Mouse (Mus musculus) right cerebral cortex, adult 2 months (tissue): ENCODE measurements around the gene Pdia4.
A peak's percentile ranks its signal among the peaks of the same experiment; 100 is the strongest.
"Not testable (repeated sequence)": the region's sequence is repeated elsewhere in the genome, so short reads cannot be mapped to it uniquely, and the experiment has no call there.

Experiments
- DNase-seq, 2 experiments: peaks; one replicate each; pipeline ENCODE4 v3.0.0; 2021 to 2022; ENCODE audit warnings: low spot score in 2 of 2

The Pdia4 gene

DNA sequence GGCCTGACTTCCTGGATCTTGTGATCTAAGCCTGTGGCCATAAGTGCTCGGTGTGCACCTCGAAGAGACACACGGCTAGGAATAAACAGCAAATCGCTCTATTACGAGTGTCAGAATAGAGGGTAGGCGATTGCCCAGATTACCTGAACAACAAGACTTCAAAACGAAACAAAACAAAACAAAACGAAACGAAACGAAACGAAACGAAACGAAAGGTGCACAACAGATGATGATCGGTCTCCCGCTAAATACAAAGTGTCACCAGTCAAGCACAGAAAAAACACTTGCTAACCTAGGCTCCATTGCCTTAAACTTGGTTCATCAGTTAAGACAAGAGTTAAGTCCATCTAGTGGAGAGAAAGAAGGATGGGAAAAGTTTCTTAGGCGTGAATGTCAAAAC, 53.8 kb downstream of the Pdia4 start:
- DNase-seq, result peak in 1 of 2 experiments; percentile 1

DNA sequence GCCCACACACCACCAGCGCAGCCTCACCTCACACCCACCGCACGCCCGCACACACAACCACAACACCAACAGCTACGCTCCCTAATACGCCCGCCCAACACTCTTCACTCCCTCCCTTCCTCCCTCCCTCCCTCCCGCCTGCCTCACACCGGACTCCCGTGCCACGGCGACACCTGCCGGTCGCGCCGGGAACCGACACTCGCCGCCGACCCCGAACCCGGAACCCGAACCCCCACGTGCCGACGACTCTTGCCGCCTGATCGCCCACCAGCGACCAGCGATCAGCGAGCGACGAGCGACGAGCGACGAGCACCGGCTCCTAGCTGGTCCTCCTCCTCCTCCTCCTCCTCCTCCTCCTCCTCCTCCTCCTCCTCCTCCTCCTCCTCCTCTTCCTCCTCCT, 55.4 kb downstream of the Pdia4 start:
- peak; percentile 75 to 86 for DNase-seq

DNA sequence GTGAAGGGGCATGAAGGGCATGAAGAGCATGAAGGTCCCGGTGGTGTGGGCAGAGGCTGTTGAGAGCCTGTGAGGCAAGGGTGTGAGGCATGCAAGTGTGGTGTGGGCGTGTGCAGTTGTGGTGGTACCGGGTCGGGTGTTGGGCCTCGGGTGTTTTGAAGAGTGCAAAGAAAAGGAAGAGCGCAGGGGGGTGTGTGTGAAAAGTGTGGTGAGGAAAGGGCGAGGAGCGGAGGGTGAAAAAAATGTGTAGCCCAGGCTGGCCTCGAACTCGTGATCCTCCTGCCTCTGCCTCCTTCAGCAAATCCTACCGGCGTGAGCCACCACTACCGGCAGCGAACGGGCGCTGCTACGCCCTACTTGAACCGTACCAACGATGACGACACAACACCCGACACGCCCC, 55.8 kb downstream of the Pdia4 start:
- peak in 1 of 2 experiments; percentile 2 for DNase-seq

DNA sequence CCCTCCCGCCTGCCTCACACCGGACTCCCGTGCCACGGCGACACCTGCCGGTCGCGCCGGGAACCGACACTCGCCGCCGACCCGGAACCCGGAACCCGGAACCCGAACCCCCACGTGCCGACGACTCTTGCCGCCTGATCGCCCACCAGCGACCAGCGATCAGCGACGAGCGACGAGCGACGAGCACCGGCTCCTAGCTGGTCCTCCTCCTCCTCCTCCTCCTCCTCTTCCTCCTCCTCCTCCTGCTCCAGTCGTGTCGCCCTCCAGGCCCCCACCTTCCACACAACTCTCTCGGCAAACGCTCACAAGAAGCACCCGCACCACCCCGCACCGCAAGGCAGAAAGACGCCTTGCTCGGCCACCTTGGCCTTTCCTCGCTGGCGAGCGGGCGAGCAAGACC, 60.1 kb downstream of the Pdia4 start:
- not testable (repeated sequence) for DNase-seq

DNA sequence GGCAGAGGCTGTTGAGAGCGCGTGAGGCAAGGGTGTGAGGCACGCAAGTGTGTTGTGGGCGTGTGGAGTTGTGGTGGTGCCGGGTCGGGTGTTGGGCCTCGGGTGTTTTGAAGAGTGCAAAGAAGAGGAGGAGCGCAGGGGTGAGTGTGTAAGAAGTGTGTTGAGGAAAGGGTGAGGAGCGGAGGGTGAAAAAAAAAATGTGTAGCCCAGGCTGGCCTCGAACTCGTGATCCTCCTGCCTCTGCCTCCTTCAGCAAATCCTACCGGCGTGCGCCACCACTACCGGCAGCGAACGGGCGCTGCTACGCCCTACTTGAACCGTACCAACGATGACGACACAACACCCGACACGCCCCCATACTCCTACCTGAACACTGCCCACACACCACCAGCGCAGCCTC, 64.9 kb downstream of the Pdia4 start:
- peak; percentile 97 to 99 for DNase-seq

DNA sequence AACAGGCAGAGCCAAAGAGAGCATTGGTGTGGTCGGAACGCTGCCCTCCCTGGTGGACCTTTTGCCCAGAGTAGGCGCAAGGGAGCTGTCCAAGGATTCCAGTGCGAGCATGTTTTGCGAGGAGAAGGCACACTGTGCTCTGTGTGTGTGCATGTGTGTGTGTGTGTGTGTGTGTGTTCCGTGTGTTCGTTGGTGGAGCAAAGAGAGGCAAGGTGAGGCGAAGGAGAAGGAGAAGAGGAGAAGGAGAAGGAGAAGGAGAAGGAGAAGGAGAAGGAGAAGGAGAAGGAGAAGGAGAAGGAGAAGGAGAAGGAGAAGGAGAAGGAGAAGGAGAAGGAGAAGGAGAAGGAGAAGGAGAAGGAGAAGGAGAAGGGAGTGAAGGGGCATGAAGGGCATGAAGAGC, 65.3 kb downstream of the Pdia4 start:
- DNase-seq, result not testable (repeated sequence)
